Mouse (Mus musculus) CH12.LX (cell line): ENCODE data around the gene Abhd11. TPM values are rescaled to one million over a fixed set of nuclear protein-coding genes. Genes with fewer than 3 reads are reported as not detected.

Experiments
- DNase-seq: peaks from one replicate; pipeline ENCODE4 v3.0.0-alpha.2; 2013; ENCODE audit errors: extremely low read depth
- H3K27ac ChIP-seq: 2 replicates; pipeline ENCODE4 v1.5.1; 2012; ENCODE audit warnings: low read depth, mild to moderate bottlenecking, control low read depth, moderate library complexity; ENCODE audit not compliant: insufficient read depth
- H3K27me3 ChIP-seq: replicated peaks from 2 replicates; pipeline ENCODE3; 2012; ENCODE audit warnings: inconsistent platforms
- H3K36me3 ChIP-seq, 2 experiments: replicated peaks in 1 of 2; 2 replicates each; pipeline versions ENCODE3 to v1.6.1; 2012; ENCODE audit warnings: inconsistent platforms in 1 of 2, low read length in 1 of 2, mild to moderate bottlenecking in 1 of 2, mixed read lengths in 1 of 2, moderate library complexity in 1 of 2; ENCODE audit not compliant: control insufficient read depth in 1 of 2, insufficient read depth in 1 of 2
- H3K4me1 ChIP-seq, 2 experiments: 2 replicates each; pipeline ENCODE4 v1.6.1; 2012; ENCODE audit warnings: inconsistent platforms in 1 of 2, moderate library complexity in 1 of 2; ENCODE audit not compliant: insufficient read depth in 2 of 2, control insufficient read depth in 1 of 2
- H3K4me2 ChIP-seq: 2 replicates; pipeline ENCODE4 v1.6.1; 2012; ENCODE audit warnings: low read depth, mild to moderate bottlenecking, control low read depth; ENCODE audit not compliant: poor library complexity, insufficient read depth, severe bottlenecking
- H3K4me3 ChIP-seq, 3 experiments: fragments of 150-350 bp in 1 of 3; sonication (generic) in 1 of 3; replicated peaks in 1 of 3; 2 replicates each; pipeline versions ENCODE3 to v1.5.1; 2011 to 2012; ENCODE audit warnings: low read depth in 2 of 3, low read length in 2 of 3, mild to moderate bottlenecking in 2 of 3, moderate library complexity in 2 of 3, control low read depth in 1 of 3, improper control_type of control experiment in 1 of 3, inconsistent platforms in 1 of 3, mixed read lengths in 1 of 3; ENCODE audit not compliant: poor library complexity in 1 of 3
- H3K79me2 ChIP-seq: replicated peaks from 2 replicates; pipeline ENCODE4 v1.6.1; 2012; ENCODE audit warnings: mild to moderate bottlenecking, moderate library complexity; ENCODE audit not compliant: control insufficient read depth, poor library complexity, insufficient read depth, severe bottlenecking; ENCODE audit errors: extremely low read depth
- H3K9ac ChIP-seq: 2 replicates; pipeline ENCODE4 v1.6.1; 2012; ENCODE audit warnings: low read depth, mild to moderate bottlenecking, control low read depth, moderate library complexity; ENCODE audit not compliant: insufficient read depth
- H3K9me3 ChIP-seq: replicated peaks from 2 replicates; pipeline ENCODE3; 2012; ENCODE audit warnings: low read length, inconsistent platforms, mixed read lengths
- CHD2 ChIP-seq: IDR thresholded peaks from 2 replicates; pipeline ENCODE4 v1.6.1; 2011; ENCODE audit warnings: low read length, improper control_type of control experiment
- E2F4 ChIP-seq: IDR thresholded peaks from 2 replicates; pipeline ENCODE4 v1.6.1; 2011; ENCODE audit warnings: low read depth, low read length, improper control_type of control experiment; ENCODE audit not compliant: insufficient replicate concordance
- ELF1 ChIP-seq: IDR thresholded peaks from 2 replicates; pipeline ENCODE4 v1.6.1; 2014; ENCODE audit warnings: low read depth, mild to moderate bottlenecking, inconsistent platforms, low read length, improper control_type of control experiment
- EP300 ChIP-seq: IDR thresholded peaks from 2 replicates; pipeline ENCODE4 v1.6.1; 2011; ENCODE audit warnings: low read length, improper control_type of control experiment
- ETS1 ChIP-seq: conservative IDR thresholded peaks from 2 replicates; pipeline ENCODE4 v1.6.1; 2012; ENCODE audit warnings: low read depth, mild to moderate bottlenecking, inconsistent platforms, low read length, improper control_type of control experiment, moderate library complexity
- GABPA ChIP-seq: IDR thresholded peaks from 2 replicates; pipeline ENCODE4 v1.6.1; 2012; ENCODE audit warnings: low read depth, low read length, improper control_type of control experiment, inconsistent platforms; ENCODE audit not compliant: insufficient replicate concordance
- IRF4 ChIP-seq: IDR thresholded peaks from 2 replicates; pipeline ENCODE4 v1.6.1; 2014; ENCODE audit warnings: low read depth, mild to moderate bottlenecking, inconsistent platforms, low read length, improper control_type of control experiment
- JUN ChIP-seq: IDR thresholded peaks from 2 replicates; pipeline ENCODE4 v1.6.1; 2011; ENCODE audit warnings: low read depth, mild to moderate bottlenecking, low read length, improper control_type of control experiment, moderate library complexity; ENCODE audit not compliant: insufficient read depth
- JUND ChIP-seq: conservative IDR thresholded peaks from 2 replicates; pipeline ENCODE4 v1.6.1; 2011; ENCODE audit warnings: low read depth, low read length, improper control_type of control experiment
- KAT2A ChIP-seq: IDR thresholded peaks from 2 replicates; pipeline ENCODE4 v1.6.1; 2012; ENCODE audit warnings: low read length, improper control_type of control experiment, inconsistent platforms; ENCODE audit not compliant: insufficient replicate concordance
- MAFK ChIP-seq: IDR thresholded peaks from 2 replicates; pipeline ENCODE4 v1.6.1; 2011; ENCODE audit warnings: low read length, improper control_type of control experiment; ENCODE audit not compliant: insufficient replicate concordance
- MAX ChIP-seq: IDR thresholded peaks from 2 replicates; pipeline ENCODE4 v1.6.1; 2011; ENCODE audit warnings: low read length, improper control_type of control experiment
- MEF2A ChIP-seq: IDR thresholded peaks from 2 replicates; pipeline ENCODE4 v1.6.1; 2014; ENCODE audit warnings: low read depth, mild to moderate bottlenecking, inconsistent platforms, low read length, improper control_type of control experiment, borderline replicate concordance
- MYC ChIP-seq: IDR thresholded peaks from 2 replicates; pipeline ENCODE4 v1.6.1; 2011; ENCODE audit warnings: low read depth, mild to moderate bottlenecking, improper control_type of control experiment, low read length
- NELFE ChIP-seq: IDR thresholded peaks from 2 replicates; pipeline ENCODE4 v1.6.1; 2011; ENCODE audit warnings: low read depth, low read length, improper control_type of control experiment
- NRF1 ChIP-seq: IDR thresholded peaks from 2 replicates; pipeline ENCODE4 v1.6.1; 2014; ENCODE audit warnings: low read depth, mild to moderate bottlenecking, inconsistent platforms, low read length, improper control_type of control experiment, moderate library complexity
- PAX5 ChIP-seq: IDR thresholded peaks from 2 replicates; pipeline ENCODE4 v1.6.1; 2012; ENCODE audit warnings: low read length, inconsistent platforms, mixed read lengths
- POLR2A ChIP-seq: IDR thresholded peaks from 2 replicates; pipeline ENCODE4 v1.6.1; 2011; ENCODE audit warnings: low read depth, mild to moderate bottlenecking, improper control_type of control experiment, low read length
- POLR2AphosphoS2 ChIP-seq: IDR thresholded peaks from 2 replicates; pipeline ENCODE4 v1.6.1; 2011; ENCODE audit warnings: low read depth, low read length, improper control_type of control experiment
- RAD21 ChIP-seq: IDR thresholded peaks from 2 replicates; pipeline ENCODE4 v1.6.1; 2011; ENCODE audit warnings: low read depth, mild to moderate bottlenecking, low read length, improper control_type of control experiment, moderate library complexity
- SIN3A ChIP-seq: IDR thresholded peaks from 2 replicates; pipeline ENCODE4 v1.6.1; 2012; ENCODE audit warnings: low read length, improper control_type of control experiment, inconsistent platforms
- SMC3 ChIP-seq: IDR thresholded peaks from 2 replicates; pipeline ENCODE4 v1.6.1; 2011; ENCODE audit warnings: low read depth, low read length, improper control_type of control experiment
- TCF12 ChIP-seq: IDR thresholded peaks from 2 replicates; pipeline ENCODE4 v1.6.1; 2014; ENCODE audit warnings: low read depth, mild to moderate bottlenecking, inconsistent platforms, low read length, improper control_type of control experiment
- UBTF ChIP-seq: IDR thresholded peaks from 2 replicates; pipeline ENCODE4 v1.6.1; 2012; ENCODE audit warnings: low read depth, mild to moderate bottlenecking, inconsistent platforms, low read length, improper control_type of control experiment, moderate library complexity
- USF1 ChIP-seq: IDR thresholded peaks from 2 replicates; pipeline ENCODE4 v1.6.1; 2014; ENCODE audit warnings: low read depth, mild to moderate bottlenecking, inconsistent platforms, low read length, improper control_type of control experiment
- USF2 ChIP-seq: conservative IDR thresholded peaks from 2 replicates; pipeline ENCODE4 v1.6.1; 2011; ENCODE audit warnings: low read depth, low read length, improper control_type of control experiment
- ZC3H11A ChIP-seq: IDR thresholded peaks from 2 replicates; pipeline ENCODE4 v1.6.1; 2012; ENCODE audit warnings: low read depth, mild to moderate bottlenecking, inconsistent platforms, low read length, improper control_type of control experiment
- ZKSCAN1 ChIP-seq: IDR thresholded peaks from 2 replicates; pipeline ENCODE4 v1.6.1; 2012; ENCODE audit warnings: low read depth, inconsistent platforms, low read length, improper control_type of control experiment, borderline replicate concordance
- ZMIZ1 ChIP-seq: IDR thresholded peaks from 2 replicates; pipeline ENCODE4 v1.6.1; 2012; ENCODE audit warnings: low read depth, mild to moderate bottlenecking, inconsistent platforms, low read length, improper control_type of control experiment
- ZNF384 ChIP-seq: IDR thresholded peaks from 2 replicates; pipeline ENCODE4 v1.6.1; 2012; ENCODE audit warnings: low read depth, low read length, improper control_type of control experiment, inconsistent platforms
- dilution Hi-C: fragments of 300-500 bp; cut with MboI; formaldehyde crosslinking; loops from 2 replicates; pipeline ENCODE4 v1.14.3; 2020; ENCODE audit warnings: low sequenced_read_pairs; ENCODE audit not compliant: extremely low pct_unique_long_range_greater_than_20kb, extremely low pct_ligation_motif_present
- in situ Hi-C: fragments of 300-500 bp; cut with MboI; formaldehyde crosslinking; loops from 3 replicates; pipeline ENCODE4 v1.14.3; 2019; ENCODE audit warnings: low sequenced_read_pairs, low pct_ligation_motif_present, low pct_unique_long_range_greater_than_20kb, mixed read lengths
- polyA plus RNA-seq: library from polyadenylated mRNA; unstranded; fragments of >175 nt; gene quantifications from 2 replicates; pipeline ENCODE4 v1.2.1, GENCODE M21; 2012; ENCODE audit warnings: low read depth; ENCODE audit not compliant: insufficient read length
- total RNA-seq, 2 experiments: library from RNA; depleted of rRNA; stranded (reverse); fragments of 300-350 nt in 1 of 2; fragments of >200 nt in 1 of 2; gene quantifications; 2 replicates each; pipeline ENCODE4 v1.2.3; 2012 to 2014

Abhd11 gene
- total and polyA plus RNA-seq, 3 experiments: 32.1 to 36.6 (median 36.0) TPM

GRCm38 (mm10) chr5:134986298-134987268 lies 22.4 kb upstream of the Abhd11 start:
- Histone ChIP-seq H3K27me3 (peaks cover 45% of the 10 kb centered on the region), H3K4me2 (no peak overlapping the region), H3K79me2 (no peaks in the 10 kb centered on the region), H3K9ac (no peak overlapping the region), H3K4me1 (0 out of 4 replicates have a peak, but pooled peaks cover 0 to 3% of the 10 kb centered on the region in 2 experiments), H3K36me3 (no peaks in the 10 kb centered on the region), H3K9me3 (peaks cover 9% of the 10 kb centered on the region), H3K27ac (no peak overlapping the region), H3K4me3 (no peak overlapping the region)
- in situ Hi-C loops (no loop called here), dilution Hi-C loops (no loop called here)
- DNase-seq: no peak
- TF ChIP-seq UBTF: no peak
- TF ChIP-seq ZC3H11A: no peak
- no peak for TF ChIP-seq RAD21
- TF ChIP-seq POLR2A: no peak
- TF ChIP-seq SIN3A: no peak
- TF ChIP-seq NELFE: no peak
- TF ChIP-seq MAX: no peak
- no peak for TF ChIP-seq POLR2AphosphoS2
- no peak for TF ChIP-seq USF1
- no peak for TF ChIP-seq USF2
- TF ChIP-seq ETS1: no peak
- TF ChIP-seq EP300: no peak
- TF ChIP-seq MYC: no peak
- TF ChIP-seq CHD2: no peak
- no peak for TF ChIP-seq GABPA
- no peak for TF ChIP-seq ZNF384
- TF ChIP-seq ZMIZ1: no peak
- no peak for TF ChIP-seq NRF1
- no peak for TF ChIP-seq ZKSCAN1

- Histone ChIP-seq H3K27me3 (peaks cover 57% of the 10 kb centered on the region), H3K27ac (no peak overlapping the region), H3K9me3 (peaks cover 9% of the 10 kb centered on the region), H3K4me2 (peak overlapping the region; percentile 24), H3K79me2 (no peaks in the 10 kb centered on the region), H3K9ac (0 out of 2 replicates have a peak overlapping the region, but pooled peaks have one; percentile 8), H3K4me1 (0 out of 4 replicates have a peak, but pooled peaks cover 0 to 3% of the 10 kb centered on the region in 2 experiments), H3K4me3 (no peak overlapping the region), H3K36me3 (no peaks in the 10 kb centered on the region)
- in situ Hi-C loops: no loop called here
- DNase-seq: no peak
- dilution Hi-C loops: no loop called here
- TF ChIP-seq ZMIZ1: no peak
- no peak for TF ChIP-seq TCF12
- no peak for TF ChIP-seq MAX
- TF ChIP-seq IRF4: peak; percentile 80
- no peak for TF ChIP-seq MEF2A
- TF ChIP-seq JUN: 0 out of 2 replicates have a peak, but pooled peaks have one; percentile 20
- TF ChIP-seq SMC3: no peak
- no peak for TF ChIP-seq RAD21
- no peak for TF ChIP-seq UBTF
- no peak for TF ChIP-seq ELF1
- TF ChIP-seq PAX5: no peak
- TF ChIP-seq E2F4: no peak
- TF ChIP-seq SIN3A: no peak
- no peak for TF ChIP-seq POLR2A
- peak; percentile 48; the same call in 1 of the 2 replicates for TF ChIP-seq EP300
- TF ChIP-seq MAFK: no peak
- TF ChIP-seq ZNF384: no peak
- no peak for TF ChIP-seq KAT2A
- TF ChIP-seq ETS1: no peak
- peak; percentile 41; the same call in 1 of the 2 replicates for TF ChIP-seq JUND
Measured at GRCm38 (mm10) chr5:134989166-134989565, 19.8 kb upstream of the Abhd11 start.
